Mouse (Mus musculus): ENCODE results near the gene Evx2. TPM values are rescaled to one million over a fixed set of nuclear protein-coding genes. Genes with fewer than 3 reads are reported as not detected.

Evx2 gene
- total RNA-seq, 1 experiment from 2014 or later = not detected

GRCm38 (mm10) chr2:74696442-74697335 is 37.3 kb upstream of the Evx2 start:
- ATAC-seq (replicated peaks; ENCODE audit: low read depth, poor library complexity, severe bottlenecking) = no peak

- ATAC-seq (replicated peaks; ENCODE audit: low read depth, poor library complexity, severe bottlenecking) = no peak
Observed at GRCm38 (mm10) chr2:74695813-74696430, 36.6 kb upstream of the Evx2 start.

GRCm38 (mm10) chr2:74695383-74695782 is 36.0 kb upstream of the Evx2 start:
- ATAC-seq (replicated peaks; ENCODE audit: low read depth, poor library complexity, severe bottlenecking) = no peak

GRCm38 (mm10) chr2:74694066-74694465 is 34.7 kb upstream of the Evx2 start:
- ATAC-seq (replicated peaks; ENCODE audit: low read depth, poor library complexity, severe bottlenecking) = no peak

- ATAC-seq (replicated peaks; ENCODE audit: low read depth, poor library complexity, severe bottlenecking) = no peak
Observed at GRCm38 (mm10) chr2:74693432-74693827, 34.1 kb upstream of the Evx2 start.

- no peak for ATAC-seq (replicated peaks; ENCODE audit: low read depth, poor library complexity, severe bottlenecking)
Observed at GRCm38 (mm10) chr2:74692808-74693431, 33.6 kb upstream of the Evx2 start.

GRCm38 (mm10) chr2:74691995-74692807 is 32.8 kb upstream of the Evx2 start:
- ATAC-seq (replicated peaks; ENCODE audit: low read depth, poor library complexity, severe bottlenecking) = no peak

GRCm38 (mm10) chr2:74691022-74691951 is 31.9 kb upstream of the Evx2 start, which contains the start of gene Hoxd10:
Gene Hoxd10, plus strand, starts transcription at chr2:74691924.
- ATAC-seq (replicated peaks; ENCODE audit: low read depth, poor library complexity, severe bottlenecking) = no peak

GRCm38 (mm10) chr2:74690338-74690716 is 31.0 kb upstream of the Evx2 start:
- no peak for ATAC-seq (replicated peaks; ENCODE audit: low read depth, poor library complexity, severe bottlenecking)

- ATAC-seq (replicated peaks; ENCODE audit: low read depth, poor library complexity, severe bottlenecking) = peak; percentile 48
Observed at GRCm38 (mm10) chr2:74689574-74690337, 30.4 kb upstream of the Evx2 start.

GRCm38 (mm10) chr2:74688795-74689573 is 29.6 kb upstream of the Evx2 start:
- ATAC-seq (replicated peaks; ENCODE audit: low read depth, poor library complexity, severe bottlenecking) = no peak

- no peak for ATAC-seq (replicated peaks; ENCODE audit: low read depth, poor library complexity, severe bottlenecking)
Observed at GRCm38 (mm10) chr2:74687698-74688555, 28.6 kb upstream of the Evx2 start.

GRCm38 (mm10) chr2:74686988-74687697 is 27.8 kb upstream of the Evx2 start:
- ATAC-seq (replicated peaks; ENCODE audit: low read depth, poor library complexity, severe bottlenecking) = no peak

GRCm38 (mm10) chr2:74686301-74686987 is 27.1 kb upstream of the Evx2 start:
- 0 out of 2 replicates have a peak, but pooled peaks have one; percentile 51 for ATAC-seq (replicated peaks; ENCODE audit: low read depth, poor library complexity, severe bottlenecking)

GRCm38 (mm10) chr2:74685059-74685603 is 25.8 kb upstream of the Evx2 start:
- ATAC-seq (replicated peaks; ENCODE audit: low read depth, poor library complexity, severe bottlenecking) = no peak
